Mouse (Mus musculus) midbrain, embryonic 12.5 days (tissue): ENCODE results near the gene Nudt22. TPM values are rescaled to one million over a fixed set of nuclear protein-coding genes. Genes with fewer than 3 reads are reported as not detected.

ENCODE experiments used
- ATAC-seq: fragments of 200-750 bp; cut with Nextera tagmentation; 2 replicates; pipeline ENCODE4 v1.8.0; 2017; ENCODE audit warnings: low read depth, moderate TSS enrichment, moderate library complexity; ENCODE audit not compliant: low FRiP score
- H3K27ac ChIP-seq: fragments of 300-500 bp; sonication (generic); replicated peaks from 2 replicates; pipeline ENCODE4 v1.5.1; 2016; ENCODE audit warnings: mild to moderate bottlenecking
- H3K27me3 ChIP-seq: fragments of 300-500 bp; sonication (generic); 2 replicates; pipeline ENCODE4 v1.6.1; 2016; ENCODE audit warnings: mild to moderate bottlenecking
- H3K36me3 ChIP-seq: fragments of 300-500 bp; sonication (generic); 2 replicates; pipeline ENCODE4 v1.6.1; 2016
- H3K4me1 ChIP-seq: fragments of 300-500 bp; sonication (generic); 2 replicates; pipeline ENCODE4 v1.6.1; 2016
- H3K4me2 ChIP-seq: fragments of 300-500 bp; sonication (generic); replicated peaks from 2 replicates; pipeline ENCODE4 v1.6.1; 2016; ENCODE audit warnings: mild to moderate bottlenecking, moderate library complexity
- H3K4me3 ChIP-seq: fragments of 300-500 bp; sonication (generic); 2 replicates; pipeline ENCODE4 v1.5.1; 2016; ENCODE audit warnings: mild to moderate bottlenecking
- H3K9ac ChIP-seq: fragments of 300-500 bp; sonication (generic); replicated peaks from 2 replicates; pipeline ENCODE4 v1.6.1; 2016; ENCODE audit warnings: mild to moderate bottlenecking, moderate library complexity
- H3K9me3 ChIP-seq: fragments of 300-500 bp; sonication (generic); 2 replicates; pipeline ENCODE4 v1.6.1; 2016; ENCODE audit warnings: mild to moderate bottlenecking
- WGBS: fragments of 180-500 bp; shearing (Covaris S2); methylation state at CpG from one replicate; pipeline ENCODE4 v1.1.7; 2016; 5-methylcytosine and 5-hydroxymethylcytosine counted together
- polyA plus RNA-seq: library from polyadenylated mRNA; unstranded; fragments of >200 nt; fragmentation: Nextera tagmentation; extraction: Ambion mirVana; gene quantifications from 2 replicates; pipeline ENCODE4 v1.2.1, GENCODE M21; 2016

The Nudt22 gene
- polyA plus RNA-seq, 1 experiment from 2014 or later = 19.0 TPM

- Histone ChIP-seq H3K4me1 (peaks cover 23% of the 10 kb centered on the region), H3K36me3 (peaks cover 9% of the 10 kb centered on the region), H3K4me2 (peak overlapping the region; percentile 83), H3K4me3 (peak overlapping the region; percentile 60), H3K27ac (peak overlapping the region; percentile 98), H3K9ac (peak overlapping the region; percentile 56), H3K27me3 (no peaks in the 10 kb centered on the region), H3K9me3 (no peaks in the 10 kb centered on the region)
- ATAC-seq = peak; percentile 66
- under 1% methylated on average over 28 of the region's 28 CpGs for WGBS
These were observed 45.2 kb downstream of the Nudt22 start for GRCm38 (mm10) chr19:6950613-6951153.

GRCm38 (mm10) chr19:6949951-6950350, 46.0 kb downstream of the Nudt22 start:
- Histone ChIP-seq H3K9ac (peak overlapping the region; percentile 56), H3K9me3 (no peaks in the 10 kb centered on the region), H3K4me2 (peak overlapping the region; percentile 83), H3K4me1 (peaks cover 23% of the 10 kb centered on the region), H3K27me3 (no peaks in the 10 kb centered on the region), H3K27ac (peak overlapping the region; percentile 98; the same call in 1 of the 2 replicates), H3K4me3 (peak overlapping the region; percentile 60), H3K36me3 (0 out of 2 replicates have a peak, but pooled peaks cover 4% of the 10 kb centered on the region)
- 60% methylated on average over 5 of the region's 5 CpGs for WGBS
- no peak for ATAC-seq

- Histone ChIP-seq H3K9me3 (no peaks in the 10 kb centered on the region), H3K9ac (no peak overlapping the region; the same call in 1 of the 2 replicates), H3K4me3 (no peak overlapping the region), H3K36me3 (0 out of 2 replicates have a peak, but pooled peaks cover 4% of the 10 kb centered on the region), H3K4me2 (no peak overlapping the region), H3K27me3 (no peaks in the 10 kb centered on the region), H3K4me1 (peaks cover 23% of the 10 kb centered on the region), H3K27ac (no peak overlapping the region)
- no peak for ATAC-seq
- WGBS = 91% methylated on average over 5 of the region's 5 CpGs
These were observed 46.4 kb downstream of the Nudt22 start for GRCm38 (mm10) chr19:6949532-6949931.

GRCm38 (mm10) chr19:6948186-6948585, 47.7 kb downstream of the Nudt22 start:
- no peak for ATAC-seq
- 73% methylated on average over 4 of the region's 4 CpGs for WGBS
- Histone ChIP-seq H3K36me3 (0 out of 2 replicates have a peak, but pooled peaks cover 4% of the 10 kb centered on the region), H3K4me1 (peaks cover 24% of the 10 kb centered on the region), H3K9ac (no peak overlapping the region), H3K9me3 (no peaks in the 10 kb centered on the region), H3K27ac (no peak overlapping the region), H3K27me3 (no peaks in the 10 kb centered on the region), H3K4me2 (no peak overlapping the region), H3K4me3 (no peak overlapping the region)

GRCm38 (mm10) chr19:6947742-6948141, 48.2 kb downstream of the Nudt22 start:
- H3K27ac ChIP-seq = no peak overlapping the region
- H3K36me3 ChIP-seq = 0 out of 2 replicates have a peak, but pooled peaks cover 4% of the 10 kb centered on the region
- no peak for ATAC-seq
- no peak overlapping the region for H3K4me2 ChIP-seq
- H3K4me1 ChIP-seq = peaks cover 24% of the 10 kb centered on the region
- 66% methylated on average over 4 of the region's 4 CpGs for WGBS
- no peak overlapping the region for H3K9ac ChIP-seq
- no peak overlapping the region for H3K4me3 ChIP-seq
- no peaks in the 10 kb centered on the region for H3K9me3 ChIP-seq
- no peaks in the 10 kb centered on the region for H3K27me3 ChIP-seq

- H3K4me1 ChIP-seq = peaks cover 32% of the 10 kb centered on the region
- 93% methylated on average over 6 of the region's 6 CpGs for WGBS
- H3K9me3 ChIP-seq = no peaks in the 10 kb centered on the region
- 0 out of 2 replicates have a peak, but pooled peaks cover 4% of the 10 kb centered on the region for H3K36me3 ChIP-seq
- 0 out of 2 replicates have a peak, but pooled peaks cover 3% of the 10 kb centered on the region for H3K27me3 ChIP-seq
- no peak for ATAC-seq
- no peak overlapping the region for H3K9ac ChIP-seq
- H3K4me3 ChIP-seq = no peak overlapping the region
- no peak overlapping the region for H3K4me2 ChIP-seq
- H3K27ac ChIP-seq = no peak overlapping the region
These were observed 52.2 kb downstream of the Nudt22 start for GRCm38 (mm10) chr19:6943709-6944108.

Other genes starting within 250 kb of the Nudt22 start
- 7.9 and 10.8 TPM in 2 replicates for gene Rps6ka4, start 155.5 kb downstream of the Nudt22 start, polyA plus RNA-seq
- 0.69 and 1.1 TPM in 2 replicates for gene Ccdc88b, start 137.9 kb downstream of the Nudt22 start, polyA plus RNA-seq
- 129 and 139 TPM in 2 replicates for gene Trmt112, start 86.4 kb downstream of the Nudt22 start, polyA plus RNA-seq
- gene Prdx5, start 86.0 kb downstream of the Nudt22 start, polyA plus RNA-seq = 172 and 191 TPM in 2 replicates
- gene Esrra, start 74.3 kb downstream of the Nudt22 start, polyA plus RNA-seq = 13.9 and 14.3 TPM in 2 replicates
- gene Catsperz, start 70.7 kb downstream of the Nudt22 start, polyA plus RNA-seq = 0.68 and 0.97 TPM in 2 replicates
- 0.19 and 0.52 TPM in 2 replicates for gene Kcnk4, start 61.6 kb downstream of the Nudt22 start, polyA plus RNA-seq
- gene Bad, start 54.3 kb downstream of the Nudt22 start, polyA plus RNA-seq = 67.6 and 69.0 TPM in 2 replicates
- 37.7 and 38.3 TPM in 2 replicates for gene Gpr137, start 53.6 kb downstream of the Nudt22 start, polyA plus RNA-seq
- gene Ppp1r14b, start 21.1 kb downstream of the Nudt22 start, polyA plus RNA-seq = 265 and 314 TPM in 2 replicates
- gene Plcb3, start 19.6 kb downstream of the Nudt22 start, polyA plus RNA-seq = 21.6 and 22.5 TPM in 2 replicates
- gene Fkbp2, start 15.6 kb downstream of the Nudt22 start, polyA plus RNA-seq = 80.3 and 83.9 TPM in 2 replicates
- 34.3 and 35.0 TPM in 2 replicates for gene Vegfb, start 8.5 kb downstream of the Nudt22 start, polyA plus RNA-seq
- 21.2 and 23.2 TPM in 2 replicates for gene Dnajc4, start 3.5 kb downstream of the Nudt22 start, polyA plus RNA-seq
- 12.4 and 12.6 TPM in 2 replicates for gene Trpt1, start within 50 bp of the Nudt22 start, polyA plus RNA-seq
- 6.5 and 8.2 TPM in 2 replicates for gene Fermt3, start 23.4 kb upstream of the Nudt22 start, polyA plus RNA-seq
- 315 and 316 TPM in 2 replicates for gene Stip1, start 43.9 kb upstream of the Nudt22 start, polyA plus RNA-seq
- 3.0 and 3.3 TPM in 2 replicates for gene Macrod1, start 60.7 kb upstream of the Nudt22 start, polyA plus RNA-seq
- 8.0 and 8.2 TPM in 2 replicates for gene Flrt1, start 109.6 kb upstream of the Nudt22 start, polyA plus RNA-seq
- gene Otub1, start 210.2 kb upstream of the Nudt22 start, polyA plus RNA-seq = 230 and 248 TPM in 2 replicates
- gene Cox8a, start 221.5 kb upstream of the Nudt22 start, polyA plus RNA-seq = 763 and 786 TPM in 2 replicates
- 88.4 and 91.0 TPM in 2 replicates for gene Naa40, start 245.1 kb upstream of the Nudt22 start, polyA plus RNA-seq